Mouse (Mus musculus) gastrocnemius, postnatal 4 days (tissue): ENCODE results near the gene Rai1. TPM values are rescaled to one million over a fixed set of nuclear protein-coding genes. Genes with fewer than 3 reads are reported as not detected.

ENCODE experiments used
- DNase-seq, 2 experiments: peaks; one replicate each; pipeline ENCODE4 v3.0.0; 2021 to 2022; ENCODE audit warnings: low spot score in 2 of 2, mixed read lengths in 2 of 2
- total RNA-seq, 2 experiments: library from RNA; stranded (reverse); gene quantifications; 2 replicates each; pipeline ENCODE4 v1.2.3; 2021

The Rai1 gene
- total RNA-seq, 2 experiments from 2014 or later, result 41.7 to 44.6 TPM

- no peak for DNase-seq
These were observed 10.7 kb upstream of the Rai1 start for GRCm38 (mm10) chr11:60093984-60094587.

GRCm38 (mm10) chr11:60094909-60095810 is 9.7 kb upstream of the Rai1 start:
- DNase-seq, result no peak

- no peak for DNase-seq
These were observed 5.1 kb upstream of the Rai1 start for GRCm38 (mm10) chr11:60099555-60100186.

GRCm38 (mm10) chr11:60100827-60101555 is 3.8 kb upstream of the Rai1 start:
- DNase-seq, result no peak

- DNase-seq, result no peak
These were observed 2.8 kb upstream of the Rai1 start for GRCm38 (mm10) chr11:60101986-60102385.

GRCm38 (mm10) chr11:60102664-60103063 is 2.1 kb upstream of the Rai1 start:
- DNase-seq, result no peak

GRCm38 (mm10) chr11:60103567-60103966 is 1.2 kb upstream of the Rai1 start:
- no peak for DNase-seq

- DNase-seq, result peak; percentile 32 to 72
These were observed 1.1 kb downstream of the Rai1 start for GRCm38 (mm10) chr11:60105593-60106542.

- peak; percentile 40 to 61 for DNase-seq
These were observed 1.8 kb downstream of the Rai1 start for GRCm38 (mm10) chr11:60106543-60107110.

GRCm38 (mm10) chr11:60107449-60107848 is 2.6 kb downstream of the Rai1 start:
- no peak for DNase-seq

GRCm38 (mm10) chr11:60108631-60109172 is 3.9 kb downstream of the Rai1 start:
- no peak for DNase-seq

GRCm38 (mm10) chr11:60110386-60110785 is 5.6 kb downstream of the Rai1 start:
- DNase-seq, result no peak

- DNase-seq, result no peak
These were observed 6.8 kb downstream of the Rai1 start for GRCm38 (mm10) chr11:60111576-60111975.

GRCm38 (mm10) chr11:60113624-60114023 is 8.8 kb downstream of the Rai1 start:
- DNase-seq, result no peak

- DNase-seq, result no peak
These were observed 9.6 kb downstream of the Rai1 start for GRCm38 (mm10) chr11:60114296-60115023.

GRCm38 (mm10) chr11:60115024-60115538 is 10.3 kb downstream of the Rai1 start:
- peak; percentile 77 to 90 for DNase-seq

GRCm38 (mm10) chr11:60115638-60116276 is 10.9 kb downstream of the Rai1 start:
- no peak for DNase-seq
